Mouse (Mus musculus) ZHBTc4 (cell line): Measurements from ENCODE around the gene Ccnj.
A peak's percentile ranks its signal among the peaks of the same experiment; 100 is the strongest.

Source experiments
- DNase-seq: peaks from one replicate; pipeline ENCODE4 v3.0.0-alpha.2; 2011; ENCODE audit warnings: low read depth, low spot score

Gene Ccnj

DNA sequence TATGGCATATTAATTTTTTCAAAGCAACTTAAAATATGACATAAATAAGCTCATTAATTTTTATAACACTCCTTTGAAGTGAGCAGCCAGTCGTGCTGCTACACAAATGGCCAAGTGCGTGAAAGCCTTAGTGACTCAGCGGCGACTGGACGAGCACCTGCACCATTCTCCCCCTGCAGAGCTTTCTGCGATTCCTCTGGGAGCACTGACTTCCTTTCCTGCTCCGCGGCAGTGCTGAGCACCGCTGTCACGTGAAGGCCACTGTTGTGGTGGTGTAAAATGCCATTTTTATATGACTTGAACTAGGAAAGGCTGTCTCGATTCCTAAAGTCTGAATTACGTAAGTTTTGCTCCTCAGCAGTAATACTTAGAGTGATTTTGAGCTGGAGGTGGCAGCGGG lies 10.5 kb downstream of the Ccnj start:
- DNase-seq: no peak

DNA sequence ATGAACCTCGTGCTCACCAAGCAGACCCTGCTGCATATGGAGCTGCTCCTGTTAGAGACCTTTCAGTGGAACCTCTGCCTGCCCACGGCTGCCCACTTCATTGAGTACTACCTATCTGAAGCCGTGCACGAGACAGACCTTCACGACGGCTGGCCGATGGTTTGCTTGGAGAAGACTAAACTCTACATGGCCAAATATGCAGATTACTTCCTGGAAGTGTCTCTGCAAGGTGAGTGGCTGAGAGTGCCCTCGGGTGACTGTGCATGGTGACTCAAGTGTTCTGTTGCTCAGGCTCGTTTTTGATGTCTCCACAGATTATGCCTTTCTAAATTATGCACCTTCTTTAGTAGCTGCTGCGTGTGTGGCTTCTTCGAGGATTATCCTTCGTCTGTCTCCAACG lies 13.7 kb downstream of the Ccnj start:
- DNase-seq: no peak

DNA sequence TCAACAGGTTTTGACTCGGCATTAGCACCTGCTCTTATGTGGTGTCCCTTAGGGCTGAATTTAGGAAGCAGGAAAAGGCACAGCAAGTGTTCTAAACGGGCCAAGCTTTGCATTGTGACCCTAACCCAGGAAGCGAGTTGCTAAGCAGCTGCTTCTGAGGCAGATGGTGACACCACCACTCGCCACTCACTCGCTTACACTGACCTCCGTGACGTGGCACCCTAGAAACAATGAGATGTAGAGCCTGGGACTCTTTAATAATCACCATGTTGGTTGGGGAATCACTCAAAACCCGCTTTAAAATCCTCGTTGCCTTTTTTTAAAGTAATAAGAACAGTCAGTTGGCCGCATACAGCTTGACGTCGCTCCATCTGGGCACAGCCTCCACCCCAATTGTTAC lies 18.3 kb downstream of the Ccnj start:
- no peak for DNase-seq

DNA sequence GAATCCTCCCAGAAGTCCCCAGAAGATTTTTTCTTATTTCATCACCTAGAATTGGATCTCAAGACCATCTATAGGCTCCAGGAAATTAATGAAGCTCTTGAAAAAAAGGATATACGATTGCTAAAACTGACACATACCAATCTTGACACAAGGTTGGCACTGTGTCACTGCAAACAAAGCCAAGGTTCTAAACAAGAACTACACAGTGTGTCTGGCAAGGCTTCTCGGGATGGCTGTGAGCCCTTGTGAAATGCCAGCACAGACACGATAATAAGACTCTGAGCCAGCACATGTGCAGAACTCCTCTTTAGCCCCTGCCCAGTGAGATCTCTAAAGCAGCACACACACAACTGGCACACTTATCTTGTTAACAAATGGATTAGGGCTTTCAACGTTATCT lies 28.5 kb downstream of the Ccnj start:
- no peak for DNase-seq

DNA sequence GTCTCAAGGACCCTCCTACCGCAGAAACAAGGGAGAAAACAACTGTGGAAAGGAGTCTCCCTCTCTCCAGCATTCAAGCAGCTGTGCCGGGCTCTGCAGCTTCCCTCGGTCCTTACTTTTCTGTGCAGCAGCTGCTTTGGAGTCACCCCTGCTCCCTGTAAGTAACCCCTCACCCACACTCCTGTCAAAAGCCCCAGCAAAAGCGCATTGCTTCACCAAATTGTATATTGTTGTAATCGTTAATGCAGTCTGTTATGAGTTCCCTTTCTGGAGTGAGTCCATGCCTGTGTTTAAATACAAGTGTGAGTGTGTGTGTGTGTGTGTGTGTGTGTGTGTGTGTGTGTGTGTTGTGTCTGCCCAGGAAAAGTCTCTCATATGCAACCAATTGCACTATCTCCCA lies 37.2 kb downstream of the Ccnj start:
- DNase-seq: peak; percentile 23

DNA sequence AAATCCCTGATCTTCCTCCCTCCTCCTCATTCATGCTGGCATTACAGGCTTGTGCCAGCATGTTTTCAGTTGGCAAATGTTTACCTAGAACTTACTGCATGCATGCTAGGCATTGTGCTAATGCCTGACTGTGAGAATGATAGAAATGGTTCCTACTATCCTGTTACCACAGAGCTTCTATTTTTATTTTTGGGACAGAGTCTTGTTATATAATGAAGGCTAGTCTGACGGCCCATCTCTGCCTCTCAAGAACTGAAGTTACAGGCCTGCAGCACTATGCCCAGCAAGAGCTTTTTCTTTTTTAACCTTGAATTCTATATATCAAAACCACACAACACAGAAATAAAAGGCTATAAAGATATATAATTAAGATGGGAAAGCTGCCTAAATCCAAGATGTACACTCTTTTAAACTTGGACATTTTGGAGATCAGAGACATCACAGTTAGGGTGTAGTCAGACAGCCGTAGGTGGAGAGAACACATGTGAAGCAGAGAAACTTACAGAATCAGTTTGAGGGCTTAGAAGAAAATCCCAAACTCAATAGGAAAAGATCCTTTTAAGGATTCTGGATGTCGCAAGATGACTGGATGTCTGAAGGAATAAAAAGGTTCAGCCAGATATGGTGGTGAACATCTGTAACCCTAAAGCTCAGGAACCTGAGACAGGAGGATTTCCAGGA lies 38.5 kb downstream of the Ccnj start:
- DNase-seq: no peak

DNA sequence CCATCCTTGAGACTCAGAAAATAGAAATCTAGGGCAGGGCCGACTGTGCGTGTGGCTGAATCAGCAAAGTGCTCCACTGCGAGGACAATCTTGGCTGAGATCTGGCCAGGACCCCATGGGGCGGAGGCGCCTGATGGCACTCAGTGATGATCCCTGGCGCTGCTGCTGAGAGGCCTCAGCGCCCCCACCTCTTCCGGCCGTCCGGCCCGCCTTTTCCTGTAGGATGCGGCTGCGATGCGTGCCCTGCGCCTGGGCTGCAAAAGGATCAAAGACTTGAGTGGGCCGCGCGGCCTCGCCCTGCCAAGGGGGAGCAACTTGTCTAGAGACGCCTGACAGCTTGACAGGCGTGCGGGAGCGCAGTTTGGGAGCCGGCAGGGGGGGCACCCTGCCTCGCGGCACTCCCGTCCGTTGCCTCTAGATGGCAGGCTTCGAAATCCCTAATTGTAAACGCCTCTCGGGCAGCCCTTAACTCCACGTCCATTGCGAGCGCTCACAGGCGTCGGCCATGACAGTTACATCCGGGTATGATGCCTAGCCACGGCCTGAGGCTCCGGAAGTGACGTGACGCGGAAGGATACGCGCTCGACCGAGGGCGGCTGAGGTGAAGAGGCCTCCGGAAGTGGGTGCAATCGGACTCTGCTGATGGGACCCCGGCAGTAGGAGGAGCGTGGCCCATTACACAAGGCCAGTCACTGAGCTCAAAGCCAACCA lies 42.0 kb downstream of the Ccnj start:
- DNase-seq: peak; percentile 99

DNA sequence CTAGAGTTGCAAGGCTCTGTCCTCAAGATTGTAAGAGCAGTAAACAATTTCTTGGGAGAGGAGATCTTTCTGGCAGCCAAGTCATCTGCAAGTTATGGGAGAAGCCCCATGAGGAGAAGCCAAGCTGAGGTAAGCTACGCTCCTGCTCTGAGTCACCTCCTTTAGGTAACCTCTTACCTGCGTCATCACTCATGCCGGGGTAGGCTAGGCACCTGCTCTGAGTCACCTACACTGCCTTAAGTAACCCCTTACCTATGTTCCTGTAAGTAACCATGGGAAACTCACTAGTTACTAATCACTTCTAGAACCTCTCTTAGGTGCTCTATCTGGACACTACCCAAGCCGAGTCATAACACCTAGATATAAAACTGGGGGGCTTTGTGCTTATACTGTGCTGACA lies 50.6 kb downstream of the Ccnj start:
- no peak for DNase-seq

DNA sequence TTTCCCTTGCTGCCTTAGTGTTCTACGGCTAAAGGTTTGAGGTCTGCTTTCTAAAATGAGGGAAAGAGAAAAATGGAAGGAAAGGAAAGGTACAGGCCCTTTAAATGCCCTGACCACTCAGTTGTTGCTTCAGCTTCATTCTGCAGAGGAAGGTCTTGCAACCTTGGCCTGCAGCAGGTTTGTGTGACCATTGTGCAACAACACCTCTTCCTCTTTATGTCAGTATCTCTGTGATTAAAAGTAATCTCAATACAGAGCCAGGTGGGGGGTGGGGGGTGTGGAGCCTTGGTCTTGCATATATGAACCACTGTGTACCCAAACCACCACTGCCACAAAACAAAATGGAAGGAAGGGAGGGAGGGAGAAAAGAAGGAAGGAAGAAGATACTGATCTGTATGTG lies 57.8 kb downstream of the Ccnj start:
- DNase-seq: no peak

DNA sequence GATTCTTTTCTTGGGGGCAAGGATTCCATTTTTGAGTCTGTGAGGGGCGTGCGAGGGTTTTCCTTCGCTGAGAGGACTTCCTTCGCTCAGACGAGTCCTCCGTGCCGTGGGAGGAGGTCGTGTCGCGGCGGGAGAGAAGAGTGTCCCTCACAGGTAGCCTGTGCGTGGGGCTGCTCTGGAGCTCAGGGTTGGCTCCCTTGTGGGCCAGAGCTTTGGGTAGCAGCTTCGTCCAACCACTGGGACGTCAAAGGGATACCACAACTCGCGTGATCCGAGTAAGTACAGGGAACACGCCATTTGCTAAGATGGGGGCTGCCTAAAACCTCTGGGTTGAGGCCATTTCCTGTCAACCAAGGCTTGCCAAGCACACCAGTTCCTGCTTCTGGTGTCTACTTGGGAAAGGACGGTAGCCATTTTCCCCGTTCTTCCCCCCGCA lies 63.0 kb downstream of the Ccnj start:
- no peak for DNase-seq

DNA sequence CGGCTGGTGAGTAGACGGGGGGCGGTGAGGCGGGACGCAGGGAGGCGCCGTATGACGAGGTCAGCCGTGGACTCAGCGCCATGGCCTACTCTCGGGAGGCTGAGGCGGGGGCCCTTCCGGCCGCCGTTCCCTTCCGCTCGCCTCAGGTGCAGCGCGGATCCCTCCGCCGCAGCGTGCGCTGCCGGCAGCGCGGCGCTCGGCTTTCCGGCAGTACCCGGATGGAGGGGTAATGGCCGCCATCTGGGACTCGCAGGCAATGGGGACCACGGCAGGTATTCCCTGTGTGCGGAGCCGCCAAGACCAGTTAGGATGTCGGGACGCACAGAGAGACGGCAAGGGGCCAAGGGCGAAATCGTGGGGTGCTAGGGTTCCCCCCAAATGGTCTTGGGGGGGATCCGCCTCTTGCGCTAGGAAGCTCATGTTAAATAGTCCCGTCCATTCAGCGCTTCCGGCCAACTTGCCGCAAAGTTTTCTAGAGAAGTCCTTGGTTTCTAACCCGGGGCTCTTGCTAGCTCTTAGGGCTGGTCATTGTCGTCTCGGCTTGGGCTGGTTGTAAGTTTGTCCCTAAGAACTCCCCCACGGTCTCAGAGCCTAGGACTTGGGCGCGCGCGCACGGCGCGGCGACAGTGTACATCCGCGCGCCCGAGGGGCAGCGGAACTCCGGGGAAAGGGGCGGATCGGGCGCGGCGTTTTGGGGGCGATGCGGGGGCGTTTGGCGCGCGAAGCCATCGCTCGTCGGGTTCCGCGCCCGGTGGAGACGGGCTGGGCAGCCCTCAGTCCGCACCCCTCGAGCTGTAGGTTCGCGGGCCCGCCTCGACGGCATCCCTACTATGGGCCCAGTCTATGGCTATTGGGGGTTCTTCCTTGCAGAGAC lies 63.7 kb downstream of the Ccnj start, which contains the start of gene Zfp518a:
Gene Zfp518a (plus strand): TSS at position 187 of the 874 bp plus-strand sequence.
- peak; percentile 96 for DNase-seq

DNA sequence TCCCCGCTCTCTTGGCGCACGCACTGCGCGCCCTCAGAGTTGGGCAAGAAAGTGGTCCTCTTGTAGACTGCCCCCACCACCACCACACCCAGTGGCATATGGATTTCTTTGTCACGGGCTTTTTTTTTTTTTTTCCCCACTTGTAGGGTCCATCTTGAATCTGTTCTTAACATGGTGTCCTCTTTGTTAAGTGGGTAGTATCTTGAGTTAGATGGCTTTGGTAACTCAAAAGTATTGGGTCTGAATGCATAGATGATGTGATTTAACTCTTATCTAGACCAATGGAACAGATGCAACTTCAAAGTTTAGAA lies 64.3 kb downstream of the Ccnj start:
- DNase-seq: no peak
